Mouse (Mus musculus) liver, embryonic 15.5 days (tissue): Measurements from ENCODE around the gene Art3. TPM values are rescaled to one million over a fixed set of nuclear protein-coding genes. Genes with fewer than 3 reads are reported as not detected.
A peak's percentile ranks its signal among the peaks of the same experiment; 100 is the strongest.

Experiments
- ATAC-seq: fragments of 200-750 bp; cut with Nextera tagmentation; 2 replicates; pipeline ENCODE4 v1.8.0; 2017; ENCODE audit warnings: moderate number of reproducible peaks, mild to moderate bottlenecking, moderate library complexity; ENCODE audit not compliant: insufficient read depth
- H3K27ac ChIP-seq: fragments of 300-500 bp; sonication (generic); replicated peaks from 2 replicates; pipeline ENCODE4 v1.5.1; 2015; ENCODE audit warnings: mild to moderate bottlenecking, inconsistent platforms
- H3K27me3 ChIP-seq: fragments of 300-500 bp; sonication (generic); 2 replicates; pipeline ENCODE4 v1.6.1; 2015; ENCODE audit warnings: mild to moderate bottlenecking, inconsistent platforms
- H3K36me3 ChIP-seq: fragments of 300-500 bp; sonication (generic); replicated peaks from 2 replicates; pipeline ENCODE4 v1.6.1; 2015; ENCODE audit warnings: moderate library complexity, mild to moderate bottlenecking, inconsistent platforms
- H3K4me1 ChIP-seq: fragments of 300-500 bp; sonication (generic); replicated peaks from 2 replicates; pipeline ENCODE4 v1.6.1; 2015; ENCODE audit warnings: inconsistent platforms
- H3K4me2 ChIP-seq: fragments of 300-500 bp; sonication (generic); 2 replicates; pipeline ENCODE4 v1.6.1; 2015; ENCODE audit warnings: moderate library complexity, mild to moderate bottlenecking, inconsistent platforms
- H3K4me3 ChIP-seq: fragments of 300-500 bp; sonication (generic); replicated peaks from 2 replicates; pipeline ENCODE4 v1.5.1; 2015; ENCODE audit warnings: mild to moderate bottlenecking, inconsistent platforms
- H3K9ac ChIP-seq: fragments of 300-500 bp; sonication (generic); 2 replicates; pipeline ENCODE4 v1.6.1; 2015; ENCODE audit warnings: moderate library complexity, mild to moderate bottlenecking, inconsistent platforms
- H3K9me3 ChIP-seq: fragments of 300-500 bp; sonication (generic); replicated peaks from 2 replicates; pipeline ENCODE4 v1.6.1; 2016; ENCODE audit warnings: inconsistent platforms
- WGBS: fragments of 180-500 bp; shearing (Covaris S2); methylation state at CpG from one replicate; pipeline ENCODE4 v1.1.7; 2015; ENCODE audit warnings: mixed read lengths; ENCODE audit not compliant: insufficient replicate concordance; 5-methylcytosine and 5-hydroxymethylcytosine counted together
- microRNA-seq: library from miRNA; unstranded; fragments of <30 nt; microRNA quantifications from one replicate; pipeline ENCODE4, GENCODE M21; 2016
- polyA plus RNA-seq: library from polyadenylated mRNA; unstranded; fragments of >200 nt; fragmentation: Nextera tagmentation; extraction: Ambion mirVana; gene quantifications from 2 replicates; pipeline ENCODE4 v1.2.1, GENCODE M21; 2015

Art3 gene
- polyA plus RNA-seq, 1 experiment from 2014 or later: 1.2 TPM

DNA sequence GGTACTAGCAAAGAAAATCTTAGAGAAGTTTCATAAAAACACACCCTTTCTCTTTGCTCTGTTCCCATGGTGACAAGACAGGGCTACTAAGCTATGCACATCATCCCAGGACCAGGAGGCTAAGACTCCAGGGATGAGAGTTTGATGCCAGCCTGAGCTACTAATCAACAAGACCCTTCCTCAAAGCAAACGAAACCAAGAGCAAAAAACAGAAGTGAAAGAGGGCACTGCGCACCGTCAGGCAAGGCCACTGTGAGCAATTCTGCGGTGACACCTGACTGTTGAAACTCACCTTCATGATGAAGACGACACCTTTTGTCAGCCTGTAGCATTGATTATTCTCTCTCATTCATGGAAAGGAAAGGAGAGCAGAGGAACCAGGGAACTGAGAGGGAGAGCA, 121.2 kb downstream of the Art3 start:
- H3K27me3 ChIP-seq: no peaks in the 10 kb centered on the region
- H3K4me1 ChIP-seq: peaks cover 6% of the 10 kb centered on the region
- H3K9ac ChIP-seq: no peak overlapping the region
- no peaks in the 10 kb centered on the region for H3K9me3 ChIP-seq
- peaks cover 49% of the 10 kb centered on the region for H3K36me3 ChIP-seq
- H3K4me3 ChIP-seq: no peak overlapping the region
- H3K27ac ChIP-seq: no peak overlapping the region
- 81% methylated on average over 5 of the region's 5 CpGs for WGBS
- no peak overlapping the region for H3K4me2 ChIP-seq
- ATAC-seq: no peak

DNA sequence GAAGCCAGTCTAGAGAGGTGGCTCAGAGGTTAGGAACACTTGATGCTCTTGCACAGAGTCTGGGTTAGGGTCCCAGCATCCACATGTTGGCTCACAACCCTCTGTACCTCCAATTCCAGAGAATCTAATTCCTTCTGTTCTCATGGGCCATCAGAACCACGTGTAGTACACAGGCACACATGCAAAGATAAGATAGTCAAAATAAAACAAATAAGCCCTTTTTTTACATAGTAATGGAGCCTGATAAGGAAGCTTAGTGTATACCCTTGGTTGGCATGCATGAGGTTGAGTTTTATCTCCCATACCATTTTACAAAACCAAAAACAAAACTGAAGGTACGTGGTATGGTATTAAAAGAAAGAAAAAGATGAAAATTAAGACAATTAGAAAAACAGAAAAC, 125.8 kb downstream of the Art3 start:
- ATAC-seq: peak; percentile 42; the same call in 1 of the 2 replicates
- 22% methylated on average over 2 of the region's 2 CpGs for WGBS
- no peaks in the 10 kb centered on the region for H3K9me3 ChIP-seq

DNA sequence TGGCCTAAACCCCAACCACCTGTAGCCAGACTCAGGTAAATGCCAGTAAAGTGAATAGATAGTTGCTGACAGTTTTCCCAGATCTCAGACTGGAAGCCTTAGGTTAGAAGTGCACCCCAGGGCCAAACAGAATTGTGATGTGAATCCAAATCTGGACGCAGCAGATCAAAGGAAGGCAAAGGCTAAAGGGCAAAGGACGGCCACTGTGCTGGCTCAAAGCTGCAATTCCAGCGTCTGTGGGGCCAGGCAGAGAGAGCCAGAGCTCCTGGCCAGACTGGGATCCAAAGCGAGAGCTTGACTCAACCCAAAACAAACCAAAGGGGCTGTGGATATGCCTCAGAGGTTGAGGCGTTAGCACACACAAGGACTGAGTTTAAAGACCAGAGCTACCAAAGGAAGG, 127.1 kb downstream of the Art3 start:
- Histone ChIP-seq H3K9ac (no peak overlapping the region), H3K4me1 (peaks cover 14% of the 10 kb centered on the region), H3K4me3 (no peak overlapping the region), H3K36me3 (peaks cover 22% of the 10 kb centered on the region; the same call in 1 of the 2 replicates), H3K4me2 (no peak overlapping the region), H3K27me3 (no peaks in the 10 kb centered on the region), H3K27ac (no peak overlapping the region), H3K9me3 (no peaks in the 10 kb centered on the region)
- WGBS: 67% methylated on average over 5 of the region's 5 CpGs
- ATAC-seq: no peak

More for the DNA sequence above, 125.8 kb downstream of the Art3 start:
- Histone ChIP-seq H3K9ac (no peak overlapping the region), H3K36me3 (peaks cover 23% of the 10 kb centered on the region; the same call in 1 of the 2 replicates), H3K4me3 (no peak overlapping the region), H3K27me3 (no peaks in the 10 kb centered on the region), H3K4me2 (no peak overlapping the region), H3K4me1 (peaks cover 14% of the 10 kb centered on the region), H3K27ac (no peak overlapping the region)

DNA sequence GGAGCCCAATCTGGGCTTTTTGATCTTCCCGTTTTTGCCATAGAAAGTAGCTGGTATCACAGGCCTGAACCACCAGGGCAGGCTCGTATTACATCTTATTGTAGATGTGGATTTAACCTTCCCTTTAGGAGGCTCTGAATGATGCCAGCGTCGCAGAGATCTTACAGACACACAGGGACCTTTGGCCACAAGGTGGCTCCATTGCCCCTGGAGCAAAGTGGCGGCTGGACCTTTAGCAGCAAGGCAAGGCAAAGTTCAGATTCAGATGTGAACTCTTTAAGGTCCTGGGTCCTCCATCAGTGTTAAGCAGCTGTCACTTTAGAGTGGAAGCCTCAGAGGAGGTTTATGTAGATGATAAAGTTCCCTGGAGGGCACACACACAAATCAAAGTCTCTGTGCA, 129.7 kb downstream of the Art3 start:
- Histone ChIP-seq H3K4me3 (no peak overlapping the region), H3K9me3 (no peaks in the 10 kb centered on the region), H3K27me3 (no peaks in the 10 kb centered on the region), H3K4me1 (peaks cover 14% of the 10 kb centered on the region), H3K27ac (no peak overlapping the region), H3K36me3 (0 out of 2 replicates have a peak, but pooled peaks cover 12% of the 10 kb centered on the region), H3K4me2 (no peak overlapping the region), H3K9ac (no peak overlapping the region)
- 39% methylated on average over 5 of the region's 5 CpGs for WGBS
- no peak for ATAC-seq

Small RNA genes within 50 kb of the gene (microRNA-seq; reads per million reads assigned to microRNA genes)
- gene Mir6415: not detected

Other genes with a start within 250 kb of the Art3 start
- 42.8 and 50.1 TPM in 2 replicates for gene G3bp2, start 248.1 kb upstream of the Art3 start, polyA plus RNA-seq
- 20.2 and 20.4 TPM in 2 replicates for gene Uso1, start 193.9 kb upstream of the Art3 start, polyA plus RNA-seq
- gene U90926, start 116.4 kb upstream of the Art3 start, polyA plus RNA-seq: not detected in 2 replicates
- gene Ppef2, start 75.5 kb upstream of the Art3 start, polyA plus RNA-seq: 0.05 and 0.06 TPM in 2 replicates
- gene Naaa, start 53.7 kb upstream of the Art3 start, polyA plus RNA-seq: 5.3 and 5.8 TPM in 2 replicates
- 14.2 and 16.0 TPM in 2 replicates for gene Sdad1, start 21.3 kb upstream of the Art3 start, polyA plus RNA-seq
- not detected in 2 replicates for gene Cxcl9, start 3.7 kb upstream of the Art3 start, polyA plus RNA-seq
- gene Cxcl10, start 17.1 kb downstream of the Art3 start, polyA plus RNA-seq: 4.1 and 5.3 TPM in 2 replicates
- 26.7 and 27.7 TPM in 2 replicates for gene Nup54, start 103.4 kb downstream of the Art3 start, polyA plus RNA-seq
- gene Scarb2, start 175.0 kb downstream of the Art3 start, polyA plus RNA-seq: 7.0 and 8.0 TPM in 2 replicates
- 4.6 and 7.8 TPM in 2 replicates for gene Fam47e, start 223.2 kb downstream of the Art3 start, polyA plus RNA-seq